Mouse (Mus musculus): ENCODE data around the gene Rfx4. TPM values are rescaled to one million over a fixed set of nuclear protein-coding genes. Genes with fewer than 3 reads are reported as not detected.

The Rfx4 gene
- polyA plus RNA-seq, 1 experiment = 27.9 TPM

DNA sequence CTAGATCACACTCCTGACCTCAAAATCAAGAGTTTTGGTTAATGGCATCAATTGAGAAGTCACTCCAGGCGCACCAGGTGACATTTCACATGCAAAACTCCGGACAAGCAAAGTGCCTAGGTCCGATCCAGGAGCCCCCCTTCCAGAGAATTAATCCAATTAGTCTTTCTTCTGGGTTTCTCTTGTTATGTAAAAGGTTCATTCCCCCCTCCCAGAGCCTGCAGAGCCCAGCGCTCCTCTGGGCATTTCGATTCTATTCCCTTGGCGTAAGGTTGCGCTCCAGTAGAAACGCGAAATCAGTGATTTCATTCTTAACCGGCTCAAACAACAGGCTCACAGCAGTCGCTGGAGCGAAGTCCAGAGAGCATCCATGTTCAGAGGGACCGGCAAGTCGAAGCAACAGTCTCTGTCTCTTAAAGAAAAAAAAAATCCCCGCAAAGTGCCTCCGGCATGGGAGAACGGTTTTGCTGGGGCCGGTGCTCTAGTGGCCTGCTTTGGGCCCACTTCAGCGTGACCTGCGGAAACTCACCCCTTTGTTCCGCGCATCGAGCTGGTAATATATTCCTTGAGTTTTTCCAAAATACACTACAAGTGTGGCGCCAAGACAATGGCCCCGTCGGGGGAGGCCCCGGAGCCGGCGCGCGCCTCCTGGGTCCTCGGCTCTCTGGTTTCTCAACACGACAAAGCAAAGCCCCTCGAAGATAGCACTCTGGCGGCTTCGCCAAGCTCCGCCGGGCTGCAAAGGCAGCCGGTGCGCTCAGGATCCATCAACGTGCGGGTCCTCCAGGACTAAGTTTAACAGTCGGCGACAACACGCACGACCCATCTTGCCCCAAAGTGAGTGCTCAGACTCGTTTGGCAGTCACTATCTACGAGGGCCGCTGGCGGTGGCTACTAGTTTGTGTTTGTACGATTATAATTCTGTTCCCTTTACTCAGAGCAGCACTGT is 2.9 kb downstream of the Rfx4 start:
- TF ChIP-seq CTCF (IDR thresholded peaks at IDR 0.05; ENCODE audit: borderline replicate concordance, extremely low read depth, insufficient read depth, insufficient read length) (no peak), POLR2A (IDR thresholded peaks at IDR 0.05; ENCODE audit: borderline replicate concordance, extremely low read depth, insufficient read depth, insufficient read length, poor library complexity, severe bottlenecking) (no peak)
- peak; percentile 66 for DNase-seq (ENCODE audit: low read depth)

- TF ChIP-seq POLR2A (IDR thresholded peaks at IDR 0.05; ENCODE audit: borderline replicate concordance, extremely low read depth, insufficient read depth, insufficient read length, poor library complexity, severe bottlenecking) (no peak), CTCF (IDR thresholded peaks at IDR 0.05; ENCODE audit: borderline replicate concordance, extremely low read depth, insufficient read depth, insufficient read length) (no peak)
- DNase-seq (ENCODE audit: low read depth) = peak; percentile 42
Observed at GRCm38 (mm10) chr10:84759511-84760117, 3.8 kb downstream of the Rfx4 start.

DNA sequence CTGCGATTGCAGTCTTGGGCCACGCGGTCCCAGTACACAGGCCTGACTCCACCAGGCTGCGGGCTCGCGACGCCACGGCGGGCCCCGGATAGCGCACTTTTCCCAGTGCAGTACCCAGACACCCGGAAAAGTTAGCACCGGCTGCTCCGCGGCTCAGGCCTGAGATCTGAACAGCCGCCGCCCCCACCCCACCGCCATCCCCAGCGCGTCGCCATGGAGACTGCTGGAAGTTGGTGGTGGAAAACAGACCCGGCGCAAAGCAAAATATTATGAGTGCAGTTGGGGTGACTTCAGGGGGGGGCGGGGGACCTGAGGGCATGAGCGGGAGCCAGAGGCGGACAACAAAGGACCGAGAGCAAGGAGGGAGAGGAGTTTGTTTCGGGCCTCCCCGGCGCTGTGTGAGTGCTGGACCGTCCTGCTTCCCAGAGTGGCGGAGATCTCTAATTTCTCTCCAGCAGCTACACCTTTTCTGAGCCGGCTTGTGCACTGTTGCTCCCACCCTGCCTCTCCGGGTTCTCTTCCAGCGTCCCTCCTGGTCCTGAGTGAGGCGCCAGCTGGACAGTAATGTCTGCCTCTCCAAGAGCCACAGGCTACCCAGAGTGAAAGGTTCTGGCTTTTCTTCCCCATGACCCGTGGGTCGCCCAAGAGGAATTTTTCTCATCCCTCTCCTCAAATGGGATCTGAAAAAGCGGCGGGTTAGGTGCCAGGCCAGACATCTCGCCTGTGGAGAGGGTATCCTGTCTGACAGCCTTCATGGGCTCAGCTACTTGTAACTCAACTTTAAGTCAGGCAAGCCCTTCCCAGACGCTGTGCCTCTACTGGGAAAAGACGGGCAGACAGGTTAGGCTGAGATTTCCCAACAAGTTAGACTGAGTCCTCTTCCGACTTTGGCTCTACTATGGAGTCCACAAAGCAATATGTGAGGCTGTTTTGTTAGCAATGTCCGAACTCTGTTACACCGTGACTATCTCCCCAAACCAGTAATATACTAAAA is 4.6 kb downstream of the Rfx4 start:
- DNase-seq (ENCODE audit: low read depth) = peak; percentile 84

GRCm38 (mm10) chr10:84768766-84769165 is 12.9 kb downstream of the Rfx4 start:
- no peak for DNase-seq (ENCODE audit: low read depth)
- TF ChIP-seq POLR2A (IDR thresholded peaks at IDR 0.05; ENCODE audit: borderline replicate concordance, extremely low read depth, insufficient read depth, insufficient read length, poor library complexity, severe bottlenecking) (no peak), CTCF (IDR thresholded peaks at IDR 0.05; ENCODE audit: borderline replicate concordance, extremely low read depth, insufficient read depth, insufficient read length) (no peak)

More for the DNA sequence above, 4.6 kb downstream of the Rfx4 start:
- TF ChIP-seq POLR2A (IDR thresholded peaks at IDR 0.05; ENCODE audit: borderline replicate concordance, extremely low read depth, insufficient read depth, insufficient read length, poor library complexity, severe bottlenecking) = no peak
- no peak for TF ChIP-seq CTCF (IDR thresholded peaks at IDR 0.05; ENCODE audit: borderline replicate concordance, extremely low read depth, insufficient read depth, insufficient read length)

DNA sequence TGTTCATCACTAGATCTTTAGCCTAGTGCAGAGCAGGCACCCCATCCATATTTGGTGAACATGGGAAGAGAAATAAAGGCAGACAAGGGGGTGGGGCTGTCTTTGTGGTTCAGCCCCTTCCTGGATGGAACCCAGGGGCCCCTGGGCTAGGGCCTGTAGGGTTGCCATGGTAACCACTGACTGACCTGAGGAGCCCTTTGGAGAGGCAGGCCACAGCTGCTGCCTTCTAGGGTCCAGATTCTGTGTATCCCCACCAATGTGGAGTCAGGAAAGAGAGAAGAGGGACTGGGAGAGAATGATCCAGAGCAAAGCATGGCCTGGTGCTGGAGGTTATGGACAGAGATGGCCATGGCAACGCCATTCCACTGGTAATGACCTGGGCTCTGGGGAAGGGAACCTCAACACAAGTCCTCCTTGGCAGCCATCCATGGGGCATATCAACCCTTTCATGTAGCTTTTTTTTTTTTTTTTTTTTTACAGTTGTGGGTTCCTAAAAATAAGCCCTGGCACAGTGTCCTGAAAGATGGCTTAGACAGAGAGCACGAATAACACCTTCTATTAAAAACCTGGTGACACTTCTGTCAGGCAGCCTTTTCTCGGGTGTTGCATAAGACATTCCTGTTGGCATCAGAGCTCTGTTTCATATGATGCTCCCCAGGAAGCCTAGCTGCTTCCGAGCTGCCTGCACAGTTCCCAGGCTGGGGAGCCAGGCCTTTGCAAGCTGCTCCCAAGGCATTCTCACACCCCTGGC is 16.7 kb downstream of the Rfx4 start:
- no peak for TF ChIP-seq POLR2A (IDR thresholded peaks at IDR 0.05; ENCODE audit: borderline replicate concordance, extremely low read depth, insufficient read depth, insufficient read length, poor library complexity, severe bottlenecking)
- no peak for TF ChIP-seq CTCF (IDR thresholded peaks at IDR 0.05; ENCODE audit: borderline replicate concordance, extremely low read depth, insufficient read depth, insufficient read length)
- no peak for DNase-seq (ENCODE audit: low read depth)

- TF ChIP-seq CTCF (IDR thresholded peaks at IDR 0.05; ENCODE audit: borderline replicate concordance, extremely low read depth, insufficient read depth, insufficient read length) (no peak), POLR2A (IDR thresholded peaks at IDR 0.05; ENCODE audit: borderline replicate concordance, extremely low read depth, insufficient read depth, insufficient read length, poor library complexity, severe bottlenecking) (no peak)
- DNase-seq (ENCODE audit: low read depth) = no peak
Observed at GRCm38 (mm10) chr10:84773889-84774288, 18.0 kb downstream of the Rfx4 start.

GRCm38 (mm10) chr10:84774573-84774972 is 18.7 kb downstream of the Rfx4 start:
- TF ChIP-seq POLR2A (IDR thresholded peaks at IDR 0.05; ENCODE audit: borderline replicate concordance, extremely low read depth, insufficient read depth, insufficient read length, poor library complexity, severe bottlenecking) (no peak), CTCF (IDR thresholded peaks at IDR 0.05; ENCODE audit: borderline replicate concordance, extremely low read depth, insufficient read depth, insufficient read length) (no peak)
- peak; percentile 31 for DNase-seq (ENCODE audit: low read depth)

DNA sequence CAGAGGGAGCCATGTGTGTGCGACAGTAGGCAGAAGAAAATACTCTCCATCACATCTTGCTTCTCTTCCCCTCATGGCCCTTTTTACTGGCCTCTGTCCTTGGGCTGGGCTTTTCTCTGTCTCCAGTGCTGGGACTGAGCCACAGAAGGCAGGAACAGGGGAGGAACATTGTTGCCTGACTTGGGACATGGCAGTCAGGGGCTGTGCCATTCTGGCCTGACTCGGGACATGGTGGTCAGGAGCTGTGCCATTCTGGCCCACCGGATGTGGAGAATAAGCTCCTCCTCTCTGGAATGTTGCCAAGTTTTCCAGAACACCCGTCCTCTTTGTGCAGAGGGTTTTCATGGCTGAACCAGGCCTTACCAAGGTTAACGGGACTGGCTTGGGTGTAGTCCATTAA is 21.2 kb downstream of the Rfx4 start:
- TF ChIP-seq CTCF (IDR thresholded peaks at IDR 0.05; ENCODE audit: borderline replicate concordance, extremely low read depth, insufficient read depth, insufficient read length) = no peak
- peak; percentile 32 for DNase-seq (ENCODE audit: low read depth)

- no peak for DNase-seq (ENCODE audit: low read depth)
- TF ChIP-seq CTCF (IDR thresholded peaks at IDR 0.05; ENCODE audit: borderline replicate concordance, extremely low read depth, insufficient read depth, insufficient read length) (no peak), POLR2A (IDR thresholded peaks at IDR 0.05; ENCODE audit: borderline replicate concordance, extremely low read depth, insufficient read depth, insufficient read length, poor library complexity, severe bottlenecking) (no peak)
Observed at GRCm38 (mm10) chr10:84777974-84778373, 22.1 kb downstream of the Rfx4 start.

DNA sequence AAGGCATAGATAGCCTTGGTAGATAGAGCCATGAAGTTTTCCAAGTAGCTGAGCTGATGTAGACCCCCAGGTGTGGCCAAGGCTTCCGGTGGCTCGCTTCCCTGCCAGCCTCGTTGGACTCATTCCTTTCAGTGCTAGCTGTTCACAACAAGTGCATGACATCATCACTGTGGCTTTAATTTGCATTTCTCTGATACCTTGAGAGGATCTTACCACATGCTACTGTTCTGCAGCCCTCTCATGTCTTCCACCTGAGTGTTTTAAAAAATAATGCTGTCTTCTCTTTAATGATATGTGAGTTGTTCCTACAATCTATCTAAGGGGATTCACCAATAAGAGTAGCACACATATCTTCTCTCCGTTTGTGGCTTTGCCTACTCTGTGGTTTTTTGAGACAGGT is 25.0 kb downstream of the Rfx4 start:
- no peak for TF ChIP-seq POLR2A (IDR thresholded peaks at IDR 0.05; ENCODE audit: borderline replicate concordance, extremely low read depth, insufficient read depth, insufficient read length, poor library complexity, severe bottlenecking)
- TF ChIP-seq CTCF (IDR thresholded peaks at IDR 0.05; ENCODE audit: borderline replicate concordance, extremely low read depth, insufficient read depth, insufficient read length) = no peak
- DNase-seq (ENCODE audit: low read depth) = no peak
